Mouse (Mus musculus): Measurements from ENCODE around the gene Myh14. TPM values are rescaled to one million over a fixed set of nuclear protein-coding genes. Genes with fewer than 3 reads are reported as not detected.

Myh14 gene
- polyA plus RNA-seq, 1 experiment = under 0.01 TPM

GRCm38 (mm10) chr7:44662569-44662968 lies 8.1 kb downstream of the Myh14 start:
- no peaks in the 10 kb centered on the region for H3K4me1 ChIP-seq (ENCODE audit: control insufficient read depth)
- no peak for TF ChIP-seq TAL1 (IDR thresholded peaks at IDR 0.05; ENCODE audit: low read length)
- no peak for TF ChIP-seq GATA1 (IDR thresholded peaks at IDR 0.05; ENCODE audit: low read length)
- no peaks in the 10 kb centered on the region for H3K36me3 ChIP-seq (ENCODE audit: control insufficient read depth)
- H3K27me3 ChIP-seq (ENCODE audit: control insufficient read depth) = no peaks in the 10 kb centered on the region
- no peak overlapping the region for H3K4me3 ChIP-seq (replicated peaks)
- no peaks in the 10 kb centered on the region; the same call in 1 of the 2 replicates for H3K9me3 ChIP-seq (ENCODE audit: control insufficient read depth, low read length)

- TF ChIP-seq TAL1 (IDR thresholded peaks at IDR 0.05; ENCODE audit: low read length) = no peak
- TF ChIP-seq GATA1 (IDR thresholded peaks at IDR 0.05; ENCODE audit: low read length) = no peak
- no peaks in the 10 kb centered on the region for H3K4me1 ChIP-seq (ENCODE audit: control insufficient read depth)
- no peak overlapping the region for H3K4me3 ChIP-seq (replicated peaks)
Observed at GRCm38 (mm10) chr7:44662168-44662567, 8.5 kb downstream of the Myh14 start.

GRCm38 (mm10) chr7:44661219-44661618 lies 9.4 kb downstream of the Myh14 start:
- Histone ChIP-seq H3K4me1 (ENCODE audit: control insufficient read depth) (no peaks in the 10 kb centered on the region), H3K9me3 (ENCODE audit: control insufficient read depth, low read length) (no peaks in the 10 kb centered on the region; the same call in 1 of the 2 replicates), H3K27me3 (ENCODE audit: control insufficient read depth) (no peaks in the 10 kb centered on the region), H3K4me3 (replicated peaks) (no peak overlapping the region), H3K36me3 (ENCODE audit: control insufficient read depth) (no peaks in the 10 kb centered on the region)
- no peak for TF ChIP-seq TAL1 (IDR thresholded peaks at IDR 0.05; ENCODE audit: low read length)
- TF ChIP-seq GATA1 (IDR thresholded peaks at IDR 0.05; ENCODE audit: low read length) = no peak

More at GRCm38 (mm10) chr7:44662168-44662567, 8.5 kb downstream of the Myh14 start:
- no peaks in the 10 kb centered on the region for H3K27me3 ChIP-seq (ENCODE audit: control insufficient read depth)
- no peaks in the 10 kb centered on the region; the same call in 1 of the 2 replicates for H3K9me3 ChIP-seq (ENCODE audit: control insufficient read depth, low read length)
- no peaks in the 10 kb centered on the region for H3K36me3 ChIP-seq (ENCODE audit: control insufficient read depth)

- H3K9me3 ChIP-seq (ENCODE audit: control insufficient read depth, low read length) = no peaks in the 10 kb centered on the region
- TF ChIP-seq GATA1 (IDR thresholded peaks at IDR 0.05; ENCODE audit: low read length) (no peak), TAL1 (IDR thresholded peaks at IDR 0.05; ENCODE audit: low read length) (no peak)
- no peak overlapping the region for H3K4me3 ChIP-seq (replicated peaks)
- H3K36me3 ChIP-seq (ENCODE audit: control insufficient read depth) = no peaks in the 10 kb centered on the region
- H3K27me3 ChIP-seq (ENCODE audit: control insufficient read depth) = no peaks in the 10 kb centered on the region
- H3K4me1 ChIP-seq (ENCODE audit: control insufficient read depth) = no peaks in the 10 kb centered on the region
Observed at GRCm38 (mm10) chr7:44655504-44655903, 15.1 kb downstream of the Myh14 start.

- Histone ChIP-seq H3K4me1 (ENCODE audit: control insufficient read depth) (no peaks in the 10 kb centered on the region), H3K27me3 (ENCODE audit: control insufficient read depth) (no peaks in the 10 kb centered on the region), H3K36me3 (ENCODE audit: control insufficient read depth) (no peaks in the 10 kb centered on the region), H3K4me3 (replicated peaks) (no peak overlapping the region), H3K9me3 (ENCODE audit: control insufficient read depth, low read length) (no peaks in the 10 kb centered on the region)
- TF ChIP-seq TAL1 (IDR thresholded peaks at IDR 0.05; ENCODE audit: low read length) (no peak), GATA1 (IDR thresholded peaks at IDR 0.05; ENCODE audit: low read length) (no peak)
Observed at GRCm38 (mm10) chr7:44653773-44654172, 16.9 kb downstream of the Myh14 start.

- Histone ChIP-seq H3K27me3 (ENCODE audit: control insufficient read depth) (no peaks in the 10 kb centered on the region), H3K36me3 (ENCODE audit: control insufficient read depth) (no peaks in the 10 kb centered on the region), H3K4me3 (replicated peaks) (no peak overlapping the region), H3K4me1 (ENCODE audit: control insufficient read depth) (no peaks in the 10 kb centered on the region), H3K9me3 (ENCODE audit: control insufficient read depth, low read length) (no peaks in the 10 kb centered on the region)
- TF ChIP-seq TAL1 (IDR thresholded peaks at IDR 0.05; ENCODE audit: low read length) = no peak
- TF ChIP-seq GATA1 (IDR thresholded peaks at IDR 0.05; ENCODE audit: low read length) = no peak
Observed at GRCm38 (mm10) chr7:44651416-44651815, 19.2 kb downstream of the Myh14 start.

- H3K4me1 ChIP-seq (ENCODE audit: control insufficient read depth) = no peaks in the 10 kb centered on the region
- peaks cover 10% of the 10 kb centered on the region for H3K27me3 ChIP-seq (ENCODE audit: control insufficient read depth)
- H3K9me3 ChIP-seq (ENCODE audit: control insufficient read depth, low read length) = no peaks in the 10 kb centered on the region
- no peak overlapping the region for H3K4me3 ChIP-seq (replicated peaks)
- TF ChIP-seq GATA1 (IDR thresholded peaks at IDR 0.05; ENCODE audit: low read length) (no peak), TAL1 (IDR thresholded peaks at IDR 0.05; ENCODE audit: low read length) (no peak)
- H3K36me3 ChIP-seq (ENCODE audit: control insufficient read depth) = no peaks in the 10 kb centered on the region
Observed at GRCm38 (mm10) chr7:44649990-44650389, 20.7 kb downstream of the Myh14 start.

- H3K36me3 ChIP-seq (ENCODE audit: control insufficient read depth) = no peaks in the 10 kb centered on the region
- no peaks in the 10 kb centered on the region for H3K4me1 ChIP-seq (ENCODE audit: control insufficient read depth)
- no peak overlapping the region for H3K4me3 ChIP-seq (replicated peaks)
- no peaks in the 10 kb centered on the region for H3K9me3 ChIP-seq (ENCODE audit: control insufficient read depth, low read length)
- H3K27me3 ChIP-seq (ENCODE audit: control insufficient read depth) = peaks cover 10% of the 10 kb centered on the region
- TF ChIP-seq TAL1 (IDR thresholded peaks at IDR 0.05; ENCODE audit: low read length) (no peak), GATA1 (IDR thresholded peaks at IDR 0.05; ENCODE audit: low read length) (no peak)
Observed at GRCm38 (mm10) chr7:44649094-44649610, 21.5 kb downstream of the Myh14 start.

- peaks cover 10% of the 10 kb centered on the region for H3K27me3 ChIP-seq (ENCODE audit: control insufficient read depth)
Observed at GRCm38 (mm10) chr7:44647729-44648128, 22.9 kb downstream of the Myh14 start.

More at GRCm38 (mm10) chr7:44647729-44648128, 22.9 kb downstream of the Myh14 start:
- Histone ChIP-seq H3K36me3 (ENCODE audit: control insufficient read depth) (no peaks in the 10 kb centered on the region), H3K4me1 (ENCODE audit: control insufficient read depth) (no peaks in the 10 kb centered on the region), H3K9me3 (ENCODE audit: control insufficient read depth, low read length) (no peaks in the 10 kb centered on the region), H3K4me3 (replicated peaks) (no peak overlapping the region)
- TF ChIP-seq GATA1 (IDR thresholded peaks at IDR 0.05; ENCODE audit: low read length) (no peak), TAL1 (IDR thresholded peaks at IDR 0.05; ENCODE audit: low read length) (no peak)
